Mouse (Mus musculus): ENCODE results near the gene Tmub1. TPM values are rescaled to one million over a fixed set of nuclear protein-coding genes. Genes with fewer than 3 reads are reported as not detected.

The Tmub1 gene
- polyA plus RNA-seq, 1 experiment from 2014 or later, result 36.7 TPM

DNA sequence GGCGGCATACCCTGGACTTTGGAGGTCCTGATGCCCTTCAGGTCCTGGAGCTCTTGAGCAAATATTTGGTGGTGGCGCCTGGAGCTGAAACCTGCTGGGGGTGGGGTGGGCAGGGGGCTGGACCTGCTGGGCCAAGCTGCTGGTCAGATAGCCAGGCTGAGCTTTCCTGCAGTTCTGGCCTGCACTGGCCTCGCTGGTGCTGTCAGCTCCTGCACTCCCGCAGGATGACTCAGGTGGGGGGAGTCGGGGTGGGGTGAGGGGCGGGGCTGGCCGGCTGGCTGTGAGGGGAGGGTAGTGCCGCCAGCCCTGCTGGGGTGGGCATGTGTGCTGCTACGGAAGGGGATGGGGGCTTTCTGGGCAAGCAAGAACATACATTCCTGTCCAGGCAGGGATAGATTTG is 19.1 kb downstream of the Tmub1 start:
- H3K9me3 ChIP-seq (replicated peaks), result no peaks in the 10 kb centered on the region
- peak overlapping the region; percentile 80; the same call in 1 of the 2 replicates for H3K4me2 ChIP-seq (replicated peaks)
- no peak overlapping the region for H3K4me3 ChIP-seq
- WGBS, result 19% methylated on average over 9 of the region's 9 CpGs
- no peak overlapping the region for H3K9ac ChIP-seq
- no peak for ATAC-seq (ENCODE audit: low FRiP score)
- peaks cover 44% of the 10 kb centered on the region for H3K36me3 ChIP-seq
- no peak overlapping the region for H3K27ac ChIP-seq
- H3K27me3 ChIP-seq, result peaks cover 13% of the 10 kb centered on the region; the same call in 1 of the 2 replicates
- H3K4me1 ChIP-seq, result peaks cover 47% of the 10 kb centered on the region

DNA sequence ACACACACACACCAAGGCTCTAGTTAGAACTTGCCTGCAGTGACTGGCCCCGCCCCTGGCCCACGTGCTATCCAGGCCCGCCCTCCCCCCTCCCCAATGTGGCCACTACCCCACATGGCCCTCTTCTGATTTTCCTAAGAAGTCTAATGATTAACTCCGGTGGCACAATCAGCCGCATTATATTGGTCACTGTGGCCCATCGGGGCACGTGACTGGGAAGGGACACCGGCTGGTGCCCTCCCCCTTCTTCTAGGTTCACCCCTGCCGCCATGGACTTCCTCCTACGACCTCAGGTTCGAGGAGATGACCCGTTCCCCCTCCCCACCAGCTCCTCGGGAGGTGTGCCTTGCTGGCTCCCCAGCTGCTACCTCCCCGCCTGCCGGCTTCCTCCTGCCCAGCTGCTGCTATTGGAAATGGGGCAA is 19.7 kb downstream of the Tmub1 start:
- peaks cover 38% of the 10 kb centered on the region for H3K36me3 ChIP-seq
- no peak overlapping the region for H3K4me3 ChIP-seq
- 5% methylated on average over 15 of the region's 15 CpGs for WGBS
- no peak overlapping the region for H3K27ac ChIP-seq
- H3K27me3 ChIP-seq, result peaks cover 13% of the 10 kb centered on the region; the same call in 1 of the 2 replicates
- no peak for ATAC-seq (ENCODE audit: low FRiP score)
- peak overlapping the region; percentile 28; the same call in 1 of the 2 replicates for H3K9ac ChIP-seq
- peak overlapping the region; percentile 80 for H3K4me2 ChIP-seq (replicated peaks)
- H3K9me3 ChIP-seq (replicated peaks), result no peaks in the 10 kb centered on the region
- peaks cover 48% of the 10 kb centered on the region for H3K4me1 ChIP-seq

DNA sequence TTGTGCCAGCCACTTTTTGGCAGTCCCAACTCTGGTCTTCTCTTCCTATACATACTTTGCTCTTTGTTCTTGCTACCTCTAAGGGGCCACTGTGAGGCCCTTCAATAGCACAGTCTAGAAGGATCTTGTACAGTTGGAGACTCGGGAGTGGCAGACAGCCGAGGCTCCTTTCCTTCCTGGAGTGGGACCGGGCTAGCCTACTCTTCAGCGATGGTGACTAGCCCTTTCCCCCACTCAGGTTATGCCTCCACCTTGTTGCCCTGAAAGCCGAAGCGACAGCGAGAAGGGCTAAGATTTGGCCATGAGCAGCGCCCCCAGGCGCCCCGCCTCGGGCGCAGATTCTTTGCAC is 20.4 kb downstream of the Tmub1 start:
- no peak overlapping the region for H3K27ac ChIP-seq
- H3K4me3 ChIP-seq, result no peak overlapping the region
- ATAC-seq (ENCODE audit: low FRiP score), result no peak

DNA sequence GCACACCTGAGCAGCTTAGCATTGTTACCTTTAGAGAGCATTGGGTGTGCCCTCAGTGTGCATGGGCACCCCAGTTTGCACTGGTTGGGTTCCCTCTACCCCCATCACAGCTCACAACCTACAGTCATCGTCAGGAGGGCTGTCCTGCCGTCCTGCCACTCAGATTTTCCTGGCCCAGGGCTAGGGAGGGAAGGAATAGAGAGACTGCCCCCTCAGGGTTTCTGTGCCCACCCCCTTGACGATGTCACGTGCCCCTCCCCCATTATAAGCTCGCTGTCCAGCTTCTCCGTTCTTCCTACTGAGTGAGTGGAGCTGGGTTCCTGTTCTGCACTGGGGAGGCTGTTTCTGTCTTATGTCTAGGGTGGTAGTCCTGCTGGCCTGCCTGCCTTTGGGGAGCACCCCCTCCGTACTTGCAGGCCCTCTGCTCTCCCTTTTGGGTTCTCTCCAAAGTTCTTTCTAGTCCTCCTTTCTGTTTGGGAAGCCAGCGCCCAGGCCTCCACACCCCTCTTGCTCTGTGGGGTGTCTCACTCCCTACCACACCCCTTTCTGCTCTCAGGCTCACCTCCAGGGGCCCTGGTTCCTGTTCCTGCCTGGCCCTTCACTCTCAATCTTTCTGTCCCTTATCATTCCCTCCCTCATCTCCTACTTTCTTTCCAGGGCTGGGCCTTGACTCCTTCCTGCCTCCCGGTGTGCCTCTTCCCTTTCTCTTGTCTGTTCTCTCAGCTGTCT is 20.9 kb downstream of the Tmub1 start:
- H3K4me1 ChIP-seq, result peaks cover 61% of the 10 kb centered on the region
- no peak for ATAC-seq (ENCODE audit: low FRiP score)

More for the DNA sequence above, 20.4 kb downstream of the Tmub1 start:
- H3K27me3 ChIP-seq, result peaks cover 13% of the 10 kb centered on the region; the same call in 1 of the 2 replicates
- peaks cover 30% of the 10 kb centered on the region for H3K36me3 ChIP-seq
- H3K4me2 ChIP-seq (replicated peaks), result peak overlapping the region; percentile 80
- H3K4me1 ChIP-seq, result peaks cover 56% of the 10 kb centered on the region
- H3K9me3 ChIP-seq (replicated peaks), result no peaks in the 10 kb centered on the region
- no peak overlapping the region for H3K9ac ChIP-seq
- WGBS, result 11% methylated on average over 12 of the region's 12 CpGs

DNA sequence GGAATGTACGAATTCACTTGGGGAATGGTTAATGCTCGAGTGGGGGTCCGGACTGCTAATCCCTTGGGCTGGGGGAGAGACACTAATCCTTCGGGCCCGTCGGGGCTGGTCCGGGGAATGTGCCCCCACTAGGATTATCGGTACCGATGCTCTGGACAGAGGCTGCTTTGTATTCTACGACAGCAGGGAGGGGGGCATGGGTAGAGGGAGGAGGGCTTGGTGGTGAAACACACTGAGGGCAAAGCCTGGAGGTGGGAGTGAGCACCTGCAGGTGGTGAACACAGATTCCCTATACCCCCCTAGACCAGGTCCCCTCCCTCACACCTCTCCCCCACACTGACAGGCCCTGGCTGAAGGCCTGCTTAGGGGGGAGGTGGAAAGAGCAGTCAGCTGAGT is 21.6 kb downstream of the Tmub1 start:
- H3K4me2 ChIP-seq (replicated peaks), result peak overlapping the region; percentile 80
- peaks cover 61% of the 10 kb centered on the region for H3K4me1 ChIP-seq
- H3K36me3 ChIP-seq, result peaks cover 19% of the 10 kb centered on the region
- no peaks in the 10 kb centered on the region for H3K9me3 ChIP-seq (replicated peaks)
- WGBS, result 1% methylated on average over 10 of the region's 10 CpGs
- H3K9ac ChIP-seq, result peak overlapping the region; percentile 69
- peak overlapping the region; percentile 90; the same call in 1 of the 2 replicates for H3K27ac ChIP-seq
- no peak for ATAC-seq (ENCODE audit: low FRiP score)
- H3K4me3 ChIP-seq, result peak overlapping the region; percentile 57
- peaks cover 13% of the 10 kb centered on the region; the same call in 1 of the 2 replicates for H3K27me3 ChIP-seq

More for the DNA sequence above, 20.9 kb downstream of the Tmub1 start:
- Histone ChIP-seq H3K4me3 (peak overlapping the region; percentile 57; the same call in 1 of the 2 replicates), H3K27ac (no peak overlapping the region), H3K9ac (0 out of 2 replicates have a peak overlapping the region, but pooled peaks have one; percentile 69), H3K36me3 (peaks cover 25% of the 10 kb centered on the region), H3K27me3 (peaks cover 13% of the 10 kb centered on the region; the same call in 1 of the 2 replicates), H3K9me3 (replicated peaks) (no peaks in the 10 kb centered on the region), H3K4me2 (replicated peaks) (peak overlapping the region; percentile 80)
- WGBS, result 10% methylated on average over 9 of the region's 9 CpGs

DNA sequence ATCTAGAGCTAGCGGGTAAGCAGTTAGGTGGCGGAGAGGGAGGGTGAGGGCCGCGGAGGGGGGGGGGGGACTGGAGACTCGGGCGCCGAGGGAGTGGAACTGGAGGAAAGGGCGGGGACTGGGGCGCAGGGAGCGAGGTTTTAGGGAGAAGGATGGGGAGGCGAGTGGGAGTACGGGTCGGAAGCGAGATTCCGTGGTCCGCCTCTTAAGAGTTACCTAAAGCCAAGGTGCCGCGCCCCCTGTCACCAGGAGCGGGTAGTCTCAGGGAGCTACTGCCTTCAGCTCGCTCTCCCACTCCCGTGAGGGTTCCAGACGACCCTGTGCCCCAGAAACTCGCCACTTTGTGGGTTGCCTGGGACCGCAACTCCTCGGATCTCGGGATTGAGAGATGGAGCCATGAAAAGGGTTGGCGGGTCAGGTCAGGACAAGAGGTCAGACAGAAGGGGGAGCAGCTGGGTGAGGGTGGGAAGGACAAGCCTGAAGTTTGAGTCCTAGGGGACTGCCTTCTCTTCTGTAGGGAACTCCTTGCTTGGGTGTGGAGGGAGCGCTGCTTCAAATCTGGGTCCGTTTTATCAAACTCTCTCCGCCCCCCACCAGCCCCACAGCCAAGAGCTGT is 22.1 kb downstream of the Tmub1 start:
- Histone ChIP-seq H3K9me3 (replicated peaks) (no peaks in the 10 kb centered on the region), H3K9ac (peak overlapping the region; percentile 69), H3K27me3 (peaks cover 13% of the 10 kb centered on the region; the same call in 1 of the 2 replicates), H3K27ac (peak overlapping the region; percentile 90; the same call in 1 of the 2 replicates), H3K36me3 (peaks cover 19% of the 10 kb centered on the region), H3K4me3 (peak overlapping the region; percentile 57), H3K4me2 (replicated peaks) (peak overlapping the region; percentile 80), H3K4me1 (peaks cover 61% of the 10 kb centered on the region)
- no peak for ATAC-seq (ENCODE audit: low FRiP score)
- under 1% methylated on average over 24 of the region's 30 CpGs for WGBS

DNA sequence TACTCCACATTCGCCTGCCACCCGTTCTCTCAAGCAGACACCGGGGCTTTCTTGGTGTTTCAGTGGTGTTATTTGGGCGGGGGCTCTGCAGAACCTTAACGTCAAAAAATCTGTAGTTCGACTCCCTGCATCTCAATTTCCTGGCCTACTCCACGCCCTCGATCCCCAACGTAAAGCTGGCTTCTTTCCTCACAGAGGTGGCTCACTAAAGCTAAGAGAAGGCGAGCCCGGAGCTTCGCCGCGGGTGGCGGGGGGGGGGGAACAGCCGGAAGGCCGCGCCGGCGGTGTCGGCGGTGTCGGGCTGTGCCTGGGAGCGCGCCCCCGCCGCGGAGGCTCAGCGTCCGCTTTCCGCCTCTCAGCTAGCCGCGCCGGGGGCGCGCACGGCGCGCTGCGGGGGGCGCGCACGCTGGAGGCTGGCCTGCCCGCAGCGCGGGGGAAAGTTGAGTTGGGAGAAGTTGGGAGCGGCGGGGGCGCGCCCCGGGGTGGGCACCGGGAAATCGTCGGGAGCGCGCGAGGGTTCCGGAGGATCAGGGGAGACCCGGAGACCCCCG is 22.7 kb downstream of the Tmub1 start:
- Histone ChIP-seq H3K9ac (peak overlapping the region; percentile 69), H3K27ac (peak overlapping the region; percentile 90), H3K4me1 (peaks cover 61% of the 10 kb centered on the region), H3K36me3 (peaks cover 20% of the 10 kb centered on the region), H3K4me2 (replicated peaks) (peak overlapping the region; percentile 80), H3K9me3 (replicated peaks) (no peaks in the 10 kb centered on the region), H3K27me3 (peaks cover 13% of the 10 kb centered on the region; the same call in 1 of the 2 replicates), H3K4me3 (peak overlapping the region; percentile 57)
- ATAC-seq (ENCODE audit: low FRiP score), result no peak
- WGBS, result under 1% methylated on average over 55 of the region's 60 CpGs

DNA sequence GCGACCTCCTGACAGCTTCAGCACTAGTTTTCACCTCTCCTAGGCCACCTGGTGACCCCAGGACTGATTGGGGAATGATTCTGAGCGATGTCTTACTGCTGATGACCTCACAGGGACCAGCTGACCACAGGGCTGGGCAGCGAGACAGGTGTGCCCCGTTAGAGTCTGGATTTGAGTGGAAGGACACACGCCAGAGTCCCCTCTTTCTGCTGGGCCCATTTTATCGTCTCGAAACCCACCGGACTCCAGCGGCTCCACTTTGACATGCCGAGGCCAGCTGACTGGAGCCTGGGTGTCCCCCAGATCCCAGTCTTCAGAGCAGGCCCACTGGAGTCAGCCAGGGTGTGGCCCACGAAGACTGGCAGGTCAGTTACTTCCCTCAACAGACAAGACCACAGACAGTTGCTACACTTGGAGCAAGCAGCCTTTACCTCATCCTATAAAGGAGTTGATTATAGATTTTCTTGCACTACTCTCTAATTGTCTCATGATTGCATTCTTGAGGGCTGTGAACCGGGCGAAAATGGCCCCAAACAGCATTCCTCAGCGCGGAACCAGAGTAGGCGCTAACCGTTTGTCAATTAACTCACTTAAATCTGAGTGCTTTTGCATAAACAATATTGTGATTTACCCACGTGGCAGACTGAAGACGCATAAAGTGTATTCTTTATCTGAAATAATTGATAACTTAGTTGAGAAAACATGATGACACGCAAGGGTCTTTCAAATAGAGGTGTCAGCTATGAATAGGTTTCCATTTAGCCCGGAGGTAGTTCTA is 23.5 kb downstream of the Tmub1 start:
- no peaks in the 10 kb centered on the region for H3K9me3 ChIP-seq (replicated peaks)
- H3K27ac ChIP-seq, result peak overlapping the region; percentile 90
- peaks cover 13% of the 10 kb centered on the region; the same call in 1 of the 2 replicates for H3K27me3 ChIP-seq
- peaks cover 61% of the 10 kb centered on the region for H3K4me1 ChIP-seq
- peak overlapping the region; percentile 57 for H3K4me3 ChIP-seq
- 13% methylated on average over 21 of the region's 21 CpGs for WGBS
- ATAC-seq (ENCODE audit: low FRiP score), result 0 out of 2 replicates have a peak, but pooled peaks have one; percentile 1
- peaks cover 20% of the 10 kb centered on the region for H3K36me3 ChIP-seq
- H3K4me2 ChIP-seq (replicated peaks), result peak overlapping the region; percentile 80
- H3K9ac ChIP-seq, result peak overlapping the region; percentile 72

DNA sequence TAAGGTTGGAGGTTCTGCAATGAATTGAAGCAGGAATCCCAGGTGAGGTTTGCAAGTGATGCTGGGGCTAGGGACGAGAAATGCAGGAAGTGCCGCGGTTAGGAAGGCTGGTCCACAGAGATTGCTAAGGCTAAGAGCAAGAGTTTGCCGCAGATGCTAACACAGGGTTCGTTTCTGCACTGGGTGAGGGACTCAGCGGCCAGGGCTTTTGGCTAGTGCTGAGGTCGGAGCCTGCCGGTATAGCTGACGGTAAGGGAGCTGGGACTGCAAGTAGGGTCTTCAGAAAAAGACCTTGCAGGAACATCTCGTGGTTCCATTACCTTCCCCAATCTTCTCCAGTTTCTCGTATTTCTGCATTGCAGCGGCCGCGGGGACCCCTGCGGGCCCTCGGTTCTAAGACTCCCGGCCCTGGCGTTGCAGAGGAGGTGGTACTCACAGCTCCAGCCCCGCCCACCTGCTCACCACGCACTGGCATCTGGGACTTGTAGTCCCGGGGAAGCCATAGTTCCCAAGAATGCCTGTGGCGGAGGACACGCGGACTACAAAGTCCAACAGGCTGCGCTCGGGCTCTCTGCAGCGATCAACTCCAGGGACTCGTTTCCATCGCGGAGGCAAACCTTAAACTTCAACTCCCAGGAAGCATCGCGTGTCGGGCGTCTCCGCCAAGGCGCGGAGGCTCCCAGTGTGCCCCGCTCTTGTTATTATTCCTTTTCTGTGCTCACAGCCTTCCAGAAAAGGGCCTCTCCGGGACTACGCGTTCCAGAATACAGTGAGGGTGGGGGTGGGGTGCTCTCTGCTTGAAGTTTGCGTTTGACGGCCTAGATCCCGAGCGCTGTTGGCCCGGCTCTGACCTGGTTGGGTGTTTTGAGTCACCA is 24.3 kb downstream of the Tmub1 start, which contains the start of the genes Cdk5 and Slc4a2:
Gene Cdk5, minus strand, starts transcription at position 402 of the 875 bp plus-strand sequence.
Gene Slc4a2, plus strand, starts transcription at position 709 of the 875 bp plus-strand sequence.
- peak within 1 kb of the TSS; percentile 90 for H3K27ac ChIP-seq
- under 1% methylated on average over 46 of the region's 46 CpGs for WGBS
- H3K4me3 ChIP-seq, result peak within 1 kb of the TSS; percentile 57
- no peaks in the 10 kb centered on the region for H3K9me3 ChIP-seq (replicated peaks)
- peak within 1 kb of the TSS; percentile 73 for H3K9ac ChIP-seq
- H3K4me2 ChIP-seq (replicated peaks), result peak within 1 kb of the TSS; percentile 80
- H3K4me1 ChIP-seq, result peaks cover 55% of the 10 kb centered on the region
- ATAC-seq (ENCODE audit: low FRiP score), result peak; percentile 94
- peaks cover 25% of the 10 kb centered on the region for H3K36me3 ChIP-seq
- H3K27me3 ChIP-seq, result peaks cover 13% of the 10 kb centered on the region; the same call in 1 of the 2 replicates

DNA sequence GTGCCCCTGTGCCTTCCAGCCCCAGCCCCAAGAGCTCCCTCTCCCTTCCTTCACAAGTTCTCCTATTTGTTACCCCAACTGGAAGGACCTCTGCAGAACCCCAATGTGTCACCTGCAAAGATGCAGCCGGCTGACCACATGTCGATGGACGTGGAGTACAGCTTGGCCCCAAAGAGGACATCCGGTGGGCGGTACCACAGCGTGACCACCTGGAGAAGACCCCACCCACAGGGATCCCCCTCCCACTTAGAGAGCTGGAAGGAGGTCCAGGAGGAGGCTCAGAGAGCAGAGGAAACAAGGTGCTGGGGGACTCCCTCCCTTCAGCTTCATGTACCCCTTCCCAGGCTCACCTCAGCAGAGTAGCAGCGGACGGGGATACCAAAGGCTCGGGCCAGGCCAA is 27.3 kb downstream of the Tmub1 start:
- H3K36me3 ChIP-seq, result peaks cover 25% of the 10 kb centered on the region
- no peak for ATAC-seq (ENCODE audit: low FRiP score)
- peaks cover 34% of the 10 kb centered on the region for H3K4me1 ChIP-seq
- H3K4me2 ChIP-seq (replicated peaks), result no peak overlapping the region
- no peaks in the 10 kb centered on the region for H3K9me3 ChIP-seq (replicated peaks)
- H3K27me3 ChIP-seq, result no peaks in the 10 kb centered on the region
- H3K4me3 ChIP-seq, result no peak overlapping the region
- H3K9ac ChIP-seq, result no peak overlapping the region
- WGBS, result 91% methylated on average over 9 of the region's 9 CpGs
- no peak overlapping the region for H3K27ac ChIP-seq

DNA sequence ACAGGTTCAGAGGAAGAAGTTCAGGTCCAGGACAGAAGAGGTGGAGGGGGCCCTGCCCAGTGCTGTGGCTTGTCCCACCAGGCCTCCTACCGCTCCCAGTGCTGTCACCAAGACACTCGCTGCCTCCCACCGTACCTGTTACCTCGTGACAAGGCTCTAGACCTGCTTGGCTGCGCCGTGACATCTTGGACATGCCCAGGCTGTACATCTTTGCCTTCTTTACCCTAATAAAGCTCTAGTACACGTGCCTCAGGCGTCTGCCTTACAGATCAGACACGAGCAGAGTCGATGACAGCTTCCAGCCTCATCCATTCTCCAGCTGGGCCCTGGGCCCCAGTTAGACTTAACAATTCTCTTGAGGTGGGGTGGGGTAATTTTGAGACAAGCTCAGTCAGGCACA is 30.1 kb downstream of the Tmub1 start:
- no peak overlapping the region for H3K4me3 ChIP-seq
- WGBS, result 94% methylated on average over 10 of the region's 10 CpGs

More for the DNA sequence above, 30.1 kb downstream of the Tmub1 start:
- H3K4me1 ChIP-seq, result peaks cover 29% of the 10 kb centered on the region
- H3K36me3 ChIP-seq, result peaks cover 25% of the 10 kb centered on the region
- H3K27me3 ChIP-seq, result peaks cover 3% of the 10 kb centered on the region; the same call in 1 of the 2 replicates
- H3K9ac ChIP-seq, result no peak overlapping the region
- ATAC-seq (ENCODE audit: low FRiP score), result no peak
- no peak overlapping the region for H3K27ac ChIP-seq
- no peaks in the 10 kb centered on the region for H3K9me3 ChIP-seq (replicated peaks)
- H3K4me2 ChIP-seq (replicated peaks), result no peak overlapping the region
